Mouse (Mus musculus): ENCODE measurements around the gene Prf1. TPM values are rescaled to one million over a fixed set of nuclear protein-coding genes. Genes with fewer than 3 reads are reported as not detected.

The Prf1 gene
- polyA plus RNA-seq, 1 experiment, result not detected

- TF ChIP-seq POLR2A (IDR thresholded peaks at IDR 0.05; ENCODE audit: insufficient read depth, low read length) (no peak), EP300 (IDR thresholded peaks at IDR 0.05; ENCODE audit: insufficient read depth, low read depth, low read length) (no peak), CTCF (IDR thresholded peaks at IDR 0.05; ENCODE audit: low read depth, low read length) (no peak)
- Histone ChIP-seq H3K36me3 (ENCODE audit: control insufficient read depth, insufficient read depth, low read length, poor library complexity, severe bottlenecking) (peaks cover 13% of the 10 kb centered on the region), H3K4me1 (ENCODE audit: control insufficient read depth, insufficient read depth, low read length) (peaks cover 6% of the 10 kb centered on the region), H3K27me3 (ENCODE audit: control insufficient read depth, insufficient read depth, low read length, poor library complexity, severe bottlenecking) (no peaks in the 10 kb centered on the region), H3K9ac (ENCODE audit: low read depth, poor library complexity, severe bottlenecking) (no peak overlapping the region), H3K27ac (ENCODE audit: insufficient read depth, low read length) (no peak overlapping the region), H3K4me3 (ENCODE audit: low read depth, low read length) (no peak overlapping the region), H3K9me3 (replicated peaks; ENCODE audit: control insufficient read depth, insufficient read depth, low read length, poor library complexity, severe bottlenecking) (no peaks in the 10 kb centered on the region)
These were observed 45.1 kb downstream of the Prf1 start for GRCm38 (mm10) chr10:61342750-61343149.

GRCm38 (mm10) chr10:61343950-61344349 lies 46.3 kb downstream of the Prf1 start:
- Histone ChIP-seq H3K27ac (ENCODE audit: insufficient read depth, low read length) (no peak overlapping the region), H3K36me3 (ENCODE audit: control insufficient read depth, insufficient read depth, low read length, poor library complexity, severe bottlenecking) (peaks cover 13% of the 10 kb centered on the region), H3K27me3 (ENCODE audit: control insufficient read depth, insufficient read depth, low read length, poor library complexity, severe bottlenecking) (no peaks in the 10 kb centered on the region), H3K4me3 (ENCODE audit: low read depth, low read length) (no peak overlapping the region), H3K9ac (ENCODE audit: low read depth, poor library complexity, severe bottlenecking) (no peak overlapping the region), H3K4me1 (ENCODE audit: control insufficient read depth, insufficient read depth, low read length) (peaks cover 6% of the 10 kb centered on the region), H3K9me3 (replicated peaks; ENCODE audit: control insufficient read depth, insufficient read depth, low read length, poor library complexity, severe bottlenecking) (no peaks in the 10 kb centered on the region)
- TF ChIP-seq CTCF (IDR thresholded peaks at IDR 0.05; ENCODE audit: low read depth, low read length) (peak; percentile 99), POLR2A (IDR thresholded peaks at IDR 0.05; ENCODE audit: insufficient read depth, low read length) (no peak)

- Histone ChIP-seq H3K27ac (ENCODE audit: insufficient read depth, low read length) (no peak overlapping the region), H3K27me3 (ENCODE audit: control insufficient read depth, insufficient read depth, low read length, poor library complexity, severe bottlenecking) (no peaks in the 10 kb centered on the region), H3K9ac (ENCODE audit: low read depth, poor library complexity, severe bottlenecking) (no peak overlapping the region), H3K36me3 (ENCODE audit: control insufficient read depth, insufficient read depth, low read length, poor library complexity, severe bottlenecking) (peaks cover 18% of the 10 kb centered on the region), H3K4me3 (ENCODE audit: low read depth, low read length) (no peak overlapping the region), H3K9me3 (replicated peaks; ENCODE audit: control insufficient read depth, insufficient read depth, low read length, poor library complexity, severe bottlenecking) (no peaks in the 10 kb centered on the region), H3K4me1 (ENCODE audit: control insufficient read depth, insufficient read depth, low read length) (peaks cover 6% of the 10 kb centered on the region)
- no peak for TF ChIP-seq EP300 (IDR thresholded peaks at IDR 0.05; ENCODE audit: insufficient read depth, low read depth, low read length)
- TF ChIP-seq CTCF (IDR thresholded peaks at IDR 0.05; ENCODE audit: low read depth, low read length), result no peak
- no peak for TF ChIP-seq POLR2A (IDR thresholded peaks at IDR 0.05; ENCODE audit: insufficient read depth, low read length)
These were observed 47.5 kb downstream of the Prf1 start for GRCm38 (mm10) chr10:61345179-61345578.

- H3K36me3 ChIP-seq (ENCODE audit: control insufficient read depth, insufficient read depth, low read length, poor library complexity, severe bottlenecking), result peaks cover 25% of the 10 kb centered on the region
- 0 out of 2 replicates have a peak overlapping the region, but pooled peaks have one; percentile 16 for H3K27ac ChIP-seq (ENCODE audit: insufficient read depth, low read length)
- H3K9ac ChIP-seq (ENCODE audit: low read depth, poor library complexity, severe bottlenecking), result no peak overlapping the region
- H3K4me3 ChIP-seq (ENCODE audit: low read depth, low read length), result no peak overlapping the region
- TF ChIP-seq EP300 (IDR thresholded peaks at IDR 0.05; ENCODE audit: insufficient read depth, low read depth, low read length), result no peak
- no peak for TF ChIP-seq CTCF (IDR thresholded peaks at IDR 0.05; ENCODE audit: low read depth, low read length)
- no peak for TF ChIP-seq POLR2A (IDR thresholded peaks at IDR 0.05; ENCODE audit: insufficient read depth, low read length)
- H3K4me1 ChIP-seq (ENCODE audit: control insufficient read depth, insufficient read depth, low read length), result peaks cover 8% of the 10 kb centered on the region
- no peaks in the 10 kb centered on the region for H3K27me3 ChIP-seq (ENCODE audit: control insufficient read depth, insufficient read depth, low read length, poor library complexity, severe bottlenecking)
- no peaks in the 10 kb centered on the region for H3K9me3 ChIP-seq (replicated peaks; ENCODE audit: control insufficient read depth, insufficient read depth, low read length, poor library complexity, severe bottlenecking)
These were observed 48.7 kb downstream of the Prf1 start for GRCm38 (mm10) chr10:61346374-61346773.

GRCm38 (mm10) chr10:61351216-61351615 lies 53.6 kb downstream of the Prf1 start:
- H3K9ac ChIP-seq (ENCODE audit: low read depth, poor library complexity, severe bottlenecking), result no peak overlapping the region
- peaks cover 23% of the 10 kb centered on the region for H3K36me3 ChIP-seq (ENCODE audit: control insufficient read depth, insufficient read depth, low read length, poor library complexity, severe bottlenecking)
- H3K4me3 ChIP-seq (ENCODE audit: low read depth, low read length), result no peak overlapping the region
- H3K9me3 ChIP-seq (replicated peaks; ENCODE audit: control insufficient read depth, insufficient read depth, low read length, poor library complexity, severe bottlenecking), result no peaks in the 10 kb centered on the region
- peak overlapping the region; percentile 32; the same call in 1 of the 2 replicates for H3K27ac ChIP-seq (ENCODE audit: insufficient read depth, low read length)
- no peaks in the 10 kb centered on the region for H3K27me3 ChIP-seq (ENCODE audit: control insufficient read depth, insufficient read depth, low read length, poor library complexity, severe bottlenecking)
- peaks cover 5% of the 10 kb centered on the region for H3K4me1 ChIP-seq (ENCODE audit: control insufficient read depth, insufficient read depth, low read length)
- no peak for TF ChIP-seq EP300 (IDR thresholded peaks at IDR 0.05; ENCODE audit: insufficient read depth, low read depth, low read length)
- TF ChIP-seq CTCF (IDR thresholded peaks at IDR 0.05; ENCODE audit: low read depth, low read length), result no peak
- TF ChIP-seq POLR2A (IDR thresholded peaks at IDR 0.05; ENCODE audit: insufficient read depth, low read length), result no peak

Other genes starting within 250 kb of the Prf1 start
- gene Pcbd1, start 208.5 kb upstream of the Prf1 start, polyA plus RNA-seq (2011; ENCODE audit: insufficient read depth, insufficient read length, low read depth, missing spikeins), result 11.9 and 15.0 TPM in 2 replicates
- 67.6 and 73.7 TPM in 2 replicates for gene Sgpl1, start 150.1 kb upstream of the Prf1 start, polyA plus RNA-seq (2011; ENCODE audit: insufficient read depth, insufficient read length, low read depth, missing spikeins)
- not detected in 2 replicates for gene Tbata, start 125.9 kb upstream of the Prf1 start, polyA plus RNA-seq (2011; ENCODE audit: insufficient read depth, insufficient read length, low read depth, missing spikeins)
- 3.7 and 4.2 TPM in 2 replicates for gene Adamts14, start 24.4 kb upstream of the Prf1 start, polyA plus RNA-seq (2011; ENCODE audit: insufficient read depth, insufficient read length, low read depth, missing spikeins)
- 35.8 and 36.0 TPM in 2 replicates for gene Pald1, start 85.7 kb downstream of the Prf1 start, polyA plus RNA-seq (2011; ENCODE audit: insufficient read depth, insufficient read length, low read depth, missing spikeins)
- 52.2 and 53.5 TPM in 2 replicates for gene Nodal, start 120.1 kb downstream of the Prf1 start, polyA plus RNA-seq (2011; ENCODE audit: insufficient read depth, insufficient read length, low read depth, missing spikeins)
- gene Eif4ebp2, start 154.8 kb downstream of the Prf1 start, polyA plus RNA-seq (2011; ENCODE audit: insufficient read depth, insufficient read length, low read depth, missing spikeins), result 207 and 210 TPM in 2 replicates
- 5.8 and 6.4 TPM in 2 replicates for gene Lrrc20, start 178.0 kb downstream of the Prf1 start, polyA plus RNA-seq (2011; ENCODE audit: insufficient read depth, insufficient read length, low read depth, missing spikeins)